Mouse (Mus musculus) activated CD4-positive, CD25-positive, alpha-beta regulatory T cell, adult 4 months (primary cell): ENCODE data around the gene Tex37. TPM values are rescaled to one million over a fixed set of nuclear protein-coding genes. Genes with fewer than 3 reads are reported as not detected.

Source experiments
- ATAC-seq: one replicate; pipeline ENCODE4 v1.8.0; 2017
- polyA plus RNA-seq, 2 experiments: library from polyadenylated mRNA; unstranded; fragments of 100-300 nt; shearing (Covaris generic); gene quantifications; one replicate each; pipeline ENCODE4 v1.2.1; 2017

Gene Tex37
- not detected for polyA plus RNA-seq

DNA sequence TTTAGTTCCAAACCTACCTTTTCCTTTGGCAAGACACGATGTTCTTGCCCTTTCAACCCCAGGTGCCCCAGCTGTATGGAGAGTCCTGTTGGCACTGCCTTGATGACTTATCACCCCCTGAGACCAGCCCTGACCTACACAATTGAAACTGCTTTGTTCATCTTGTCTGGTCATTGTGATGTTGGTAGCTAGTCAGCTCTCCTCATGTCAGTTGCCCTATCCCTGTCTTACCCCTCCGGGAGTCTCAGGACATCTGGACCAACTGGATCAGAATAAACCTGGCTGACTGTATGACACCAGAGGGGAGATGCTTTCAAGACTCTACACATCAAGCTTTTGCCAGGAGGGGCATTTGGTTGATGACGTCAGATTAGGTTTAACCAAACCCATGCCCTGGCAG, at the start of gene Tex37:
TSS of gene Tex37 (minus strand) at position 101 of the 400 bp plus-strand sequence.
- no peak for ATAC-seq

- ATAC-seq, result no peak
These were observed 49.6 kb upstream of the Tex37 start for GRCm38 (mm10) chr6:70968291-70968690.

GRCm38 (mm10) chr6:70967422-70967821, 48.7 kb upstream of the Tex37 start:
- ATAC-seq, result no peak

- ATAC-seq, result no peak
These were observed 47.0 kb upstream of the Tex37 start for GRCm38 (mm10) chr6:70965694-70966093.

DNA sequence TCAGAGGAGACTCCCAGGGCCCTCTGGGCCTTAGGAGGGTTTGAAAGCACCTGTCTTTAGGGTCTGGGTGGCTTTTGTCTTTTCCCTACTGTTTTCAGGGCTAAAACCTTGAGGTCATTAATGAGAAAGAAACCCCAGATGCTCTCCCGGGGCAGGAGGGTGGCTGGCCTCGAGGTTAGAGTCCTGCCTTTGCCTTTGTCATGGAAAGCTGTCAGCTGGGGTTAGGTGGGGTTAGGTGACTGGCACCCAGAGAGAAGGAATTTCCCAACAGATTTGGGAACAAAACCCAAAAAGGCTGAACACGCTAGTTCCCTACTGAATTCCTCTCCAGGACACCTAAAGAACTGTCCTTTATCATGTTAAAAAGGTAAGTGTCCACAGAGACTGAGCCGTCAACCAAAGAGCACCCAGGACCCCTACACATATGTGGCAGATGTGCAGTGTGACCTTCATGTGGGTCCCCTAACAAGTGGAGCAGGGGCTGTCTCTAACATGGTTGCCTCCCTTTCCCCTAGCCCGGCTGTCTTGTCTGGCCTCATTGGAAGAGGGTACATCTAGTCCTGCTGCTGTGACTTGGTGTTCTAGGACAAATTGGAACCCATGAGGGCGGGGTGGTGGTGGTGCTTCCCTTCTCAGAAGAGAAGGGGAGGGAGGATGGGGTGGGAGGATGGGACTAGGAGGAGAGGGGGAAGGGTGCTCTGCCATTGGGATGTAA, 45.5 kb upstream of the Tex37 start:
- no peak for ATAC-seq

- no peak for ATAC-seq
These were observed 38.7 kb upstream of the Tex37 start for GRCm38 (mm10) chr6:70957341-70957940.

DNA sequence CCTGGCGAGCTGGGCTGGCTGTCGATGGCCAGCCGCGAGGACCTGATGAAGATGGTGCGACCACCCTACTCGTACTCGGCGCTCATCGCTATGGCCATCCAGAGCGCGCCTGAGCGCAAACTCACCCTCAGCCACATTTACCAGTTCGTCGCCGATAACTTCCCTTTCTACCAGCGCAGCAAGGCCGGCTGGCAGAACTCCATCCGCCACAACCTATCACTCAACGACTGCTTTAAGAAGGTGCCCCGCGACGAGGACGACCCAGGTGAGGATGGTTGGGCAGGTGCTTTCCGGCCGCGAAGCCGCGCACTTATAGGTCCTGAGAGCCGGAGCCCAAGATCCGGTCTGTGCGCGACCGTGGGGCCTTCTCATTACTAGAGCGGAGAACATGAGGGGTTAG, 38.2 kb upstream of the Tex37 start:
- ATAC-seq, result no peak

- no peak for ATAC-seq
These were observed 37.7 kb upstream of the Tex37 start, which contains the start of gene Foxi3 for GRCm38 (mm10) chr6:70956285-70956912. Gene Foxi3 (plus strand): TSS chr6:70956531.

GRCm38 (mm10) chr6:70955841-70956240, 37.1 kb upstream of the Tex37 start:
- no peak for ATAC-seq

DNA sequence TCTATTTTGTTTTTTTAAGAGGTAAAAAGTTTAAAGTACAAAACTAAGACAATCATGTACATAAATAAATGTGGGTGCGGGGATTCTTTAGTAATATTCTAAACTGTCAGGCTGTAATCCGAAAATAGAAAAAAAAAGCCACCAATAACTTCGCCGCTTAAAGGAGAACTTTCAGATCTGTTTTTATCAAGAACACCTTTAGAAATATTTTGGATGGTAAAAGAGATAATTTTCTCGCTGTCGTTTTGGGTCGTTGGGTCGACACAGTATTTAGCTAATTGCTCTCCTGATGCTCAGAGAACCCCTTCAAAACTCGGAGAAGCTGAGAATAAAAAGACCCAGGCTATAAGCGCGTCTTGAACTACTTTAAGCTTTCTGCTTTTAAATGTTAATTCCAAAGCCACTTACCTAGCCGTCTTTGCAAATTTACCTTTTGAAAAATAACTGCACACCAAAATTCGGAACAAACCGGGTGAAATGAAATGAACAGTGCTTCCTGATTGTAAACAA, 36.6 kb upstream of the Tex37 start:
- ATAC-seq, result no peak

DNA sequence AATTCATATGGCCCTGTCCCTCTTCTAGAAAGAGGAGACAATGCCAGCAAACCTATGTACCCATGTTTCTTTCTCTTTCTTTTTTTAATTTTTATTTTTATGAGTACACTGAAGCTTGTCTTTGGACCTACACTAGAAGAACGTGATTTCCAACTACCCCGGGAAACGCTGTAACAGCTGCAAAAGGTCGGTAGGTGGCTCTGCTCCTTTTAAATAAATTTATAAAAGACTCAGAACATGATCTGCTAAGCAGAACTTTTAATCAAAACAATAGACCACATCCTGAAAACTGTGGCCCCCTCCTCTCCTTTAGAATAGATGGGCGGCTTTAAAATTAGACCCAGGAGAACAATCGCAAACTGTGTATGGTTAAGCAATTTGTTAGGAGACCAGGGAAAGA, 35.3 kb upstream of the Tex37 start:
- no peak for ATAC-seq

DNA sequence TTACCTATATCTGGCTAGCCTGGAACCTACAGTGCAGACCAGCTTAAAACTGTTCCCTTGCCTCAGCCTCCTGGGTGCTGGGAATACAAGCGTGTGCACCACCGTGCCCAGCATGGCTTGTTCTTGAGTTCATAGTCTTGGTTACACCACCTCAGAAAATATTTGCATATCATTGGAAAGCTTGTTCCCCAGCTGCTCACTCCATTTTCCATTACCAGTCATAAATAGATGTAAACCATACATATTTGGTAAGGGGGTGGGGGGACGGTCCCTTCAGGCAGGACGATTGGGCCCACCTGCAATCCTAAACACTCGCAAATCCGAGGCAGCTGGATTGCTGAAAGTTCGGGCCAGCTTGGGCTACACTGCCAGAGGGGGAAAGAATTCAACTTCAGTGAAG, 34.5 kb upstream of the Tex37 start:
- ATAC-seq, result no peak

DNA sequence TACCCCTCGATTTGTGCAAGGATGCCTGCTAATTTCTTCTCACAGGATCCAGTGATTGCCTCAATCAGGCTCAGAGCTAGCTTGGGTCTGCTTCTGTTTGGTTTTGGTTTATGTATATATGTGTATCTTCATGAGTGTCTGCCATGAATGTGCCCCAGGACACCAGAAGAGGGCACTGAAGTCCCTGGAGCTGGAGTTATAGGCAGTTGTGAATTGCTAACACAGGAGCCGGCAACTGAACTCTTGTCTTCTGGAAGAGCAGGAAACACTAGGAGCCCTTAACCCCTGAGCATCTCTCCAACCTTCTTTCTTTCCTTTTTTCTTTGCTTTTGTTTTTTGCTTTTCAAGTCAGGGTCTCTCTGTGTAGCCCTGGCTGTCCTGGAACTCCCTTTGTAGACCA, 13.1 kb upstream of the Tex37 start:
- ATAC-seq, result no peak

- no peak for ATAC-seq
These were observed 2.7 kb upstream of the Tex37 start for GRCm38 (mm10) chr6:70921274-70922074.

- no peak for ATAC-seq
These were observed 6.3 kb downstream of the Tex37 start for GRCm38 (mm10) chr6:70912396-70912765.

GRCm38 (mm10) chr6:70911668-70912395, 6.9 kb downstream of the Tex37 start:
- ATAC-seq, result no peak

GRCm38 (mm10) chr6:70910285-70910684, 8.4 kb downstream of the Tex37 start:
- ATAC-seq, result no peak

GRCm38 (mm10) chr6:70909572-70909971, 9.2 kb downstream of the Tex37 start:
- ATAC-seq, result no peak

GRCm38 (mm10) chr6:70903689-70904088, 15.0 kb downstream of the Tex37 start:
- ATAC-seq, result no peak

GRCm38 (mm10) chr6:70899594-70900003, 19.1 kb downstream of the Tex37 start:
- no peak for ATAC-seq

GRCm38 (mm10) chr6:70898166-70898565, 20.6 kb downstream of the Tex37 start:
- ATAC-seq, result no peak

DNA sequence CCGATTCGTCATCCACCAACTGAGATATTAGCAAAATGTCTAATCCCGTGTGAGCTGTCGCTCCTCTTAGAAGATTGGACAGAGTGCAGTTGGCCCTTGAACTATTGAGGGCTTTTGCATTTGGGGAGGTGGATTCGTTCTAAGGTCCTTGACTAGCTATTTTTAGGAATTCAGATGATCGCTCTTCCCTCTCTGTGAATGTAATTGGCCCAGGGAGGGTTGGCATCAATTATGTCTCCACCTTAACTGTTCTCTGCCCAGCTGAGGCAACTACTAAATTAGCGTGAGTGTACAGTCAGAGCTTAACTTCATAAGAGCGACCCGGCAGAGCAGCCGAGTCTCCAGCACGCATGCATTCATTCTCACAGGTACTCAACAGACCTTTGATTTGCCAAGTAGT, 30.7 kb downstream of the Tex37 start:
- ATAC-seq, result no peak
